Mouse (Mus musculus) kidney, postnatal 0 days (tissue): Measurements from ENCODE around the gene Pacrg. TPM values are rescaled to one million over a fixed set of nuclear protein-coding genes. Genes with fewer than 3 reads are reported as not detected.

Source experiments
- ATAC-seq: fragments of 200-750 bp; cut with Nextera tagmentation; replicated peaks from 2 replicates; pipeline ENCODE4 v1.8.0; 2017; ENCODE audit warnings: low read depth, moderate number of reproducible peaks, moderate TSS enrichment, moderate library complexity; ENCODE audit not compliant: low FRiP score
- DNase-seq: peaks from one replicate; pipeline ENCODE4 v3.0.0-alpha.2; 2016; ENCODE audit warnings: low spot score
- H3K27ac ChIP-seq: fragments of 300-500 bp; sonication (generic); 2 replicates; pipeline ENCODE4 v1.5.1; 2014; ENCODE audit warnings: mild to moderate bottlenecking
- H3K27me3 ChIP-seq: fragments of 300-500 bp; sonication (generic); 2 replicates; pipeline ENCODE4 v1.6.1; 2014; ENCODE audit warnings: low read length, mixed read lengths; ENCODE audit not compliant: insufficient read depth
- H3K36me3 ChIP-seq: fragments of 300-500 bp; sonication (generic); 2 replicates; pipeline ENCODE4 v1.6.1; 2014; ENCODE audit warnings: low read length, mixed read lengths; ENCODE audit not compliant: insufficient read depth
- H3K4me1 ChIP-seq: fragments of 300-500 bp; sonication (generic); replicated peaks from 2 replicates; pipeline ENCODE4 v1.6.1; 2014; ENCODE audit warnings: antibody characterized with exemption, low read length, mixed read lengths; ENCODE audit not compliant: insufficient read depth
- H3K4me2 ChIP-seq: fragments of 300-500 bp; sonication (generic); 2 replicates; pipeline ENCODE4 v1.6.1; 2014; ENCODE audit warnings: mild to moderate bottlenecking, low read length, moderate library complexity, mixed read lengths
- H3K4me3 ChIP-seq: fragments of 300-500 bp; sonication (generic); replicated peaks from 2 replicates; pipeline ENCODE4 v1.5.1; 2014; ENCODE audit warnings: low read depth, low read length
- H3K9ac ChIP-seq: fragments of 300-500 bp; sonication (generic); 2 replicates; pipeline ENCODE4 v1.6.1; 2014; ENCODE audit warnings: low read depth, low read length
- H3K9me3 ChIP-seq: fragments of 300-500 bp; sonication (generic); replicated peaks from 2 replicates; pipeline ENCODE4 v1.6.1; 2016; ENCODE audit warnings: low read length, inconsistent platforms, mixed read lengths
- CTCF ChIP-seq: IDR thresholded peaks from 2 replicates; pipeline ENCODE4 v1.5.1; 2016; ENCODE audit warnings: antibody characterized with exemption, low read depth, mild to moderate bottlenecking, moderate library complexity
- WGBS: fragments of 180-500 bp; shearing (Covaris S2); extraction: QIAGEN DNeasy Blood & Tissue Kit; methylation state at CpG from one replicate; pipeline ENCODE4 v1.1.7; 2014; 5-methylcytosine and 5-hydroxymethylcytosine counted together
- polyA plus RNA-seq: library from polyadenylated mRNA; unstranded; fragments of >200 nt; fragmentation: Nextera tagmentation; extraction: Ambion mirVana; gene quantifications from 2 replicates; pipeline ENCODE4 v1.2.1, GENCODE M21; 2015

Gene Pacrg
- polyA plus RNA-seq, 1 experiment from 2014 or later: 3.1 TPM

- Histone ChIP-seq H3K36me3 (no peaks in the 10 kb centered on the region), H3K9ac (no peak overlapping the region), H3K4me1 (no peaks in the 10 kb centered on the region), H3K4me2 (no peak overlapping the region), H3K9me3 (no peaks in the 10 kb centered on the region), H3K4me3 (no peak overlapping the region), H3K27ac (no peak overlapping the region), H3K27me3 (no peaks in the 10 kb centered on the region)
- DNase-seq (no peak), ATAC-seq (no peak)
- WGBS: 74% methylated on average over 4 of the region's 4 CpGs
- TF ChIP-seq CTCF: no peak
Measured at GRCm38 (mm10) chr17:10784401-10784920, 55.6 kb downstream of the Pacrg start.

- Histone ChIP-seq H3K4me2 (peak overlapping the region; percentile 13; the same call in 1 of the 2 replicates), H3K27me3 (no peaks in the 10 kb centered on the region), H3K9me3 (no peaks in the 10 kb centered on the region), H3K27ac (no peak overlapping the region), H3K4me3 (no peak overlapping the region), H3K4me1 (no peaks in the 10 kb centered on the region), H3K9ac (no peak overlapping the region), H3K36me3 (no peaks in the 10 kb centered on the region)
- 23% methylated on average over 10 of the region's 10 CpGs for WGBS
- DNase-seq: no peak
- ATAC-seq: no peak
- TF ChIP-seq CTCF: no peak
Measured at GRCm38 (mm10) chr17:10776503-10776902, 63.6 kb downstream of the Pacrg start.

GRCm38 (mm10) chr17:10774468-10774867 is 65.6 kb downstream of the Pacrg start:
- ATAC-seq: no peak
- H3K9me3 ChIP-seq: no peaks in the 10 kb centered on the region
- DNase-seq: no peak
- no peak overlapping the region for H3K4me2 ChIP-seq
- H3K27ac ChIP-seq: no peak overlapping the region
- no peaks in the 10 kb centered on the region for H3K36me3 ChIP-seq
- no peak overlapping the region for H3K9ac ChIP-seq
- 13% methylated on average over 1 of the region's 1 CpGs for WGBS
- H3K4me1 ChIP-seq: no peaks in the 10 kb centered on the region
- no peak for TF ChIP-seq CTCF
- no peak overlapping the region for H3K4me3 ChIP-seq
- no peaks in the 10 kb centered on the region for H3K27me3 ChIP-seq

- H3K4me2 ChIP-seq: no peak overlapping the region
- WGBS: 68% methylated on average over 3 of the region's 3 CpGs
- no peak for DNase-seq
- ATAC-seq: no peak
- no peak overlapping the region for H3K9ac ChIP-seq
- no peak for TF ChIP-seq CTCF
- no peak overlapping the region for H3K27ac ChIP-seq
- no peaks in the 10 kb centered on the region for H3K9me3 ChIP-seq
- no peaks in the 10 kb centered on the region for H3K36me3 ChIP-seq
- no peaks in the 10 kb centered on the region for H3K4me1 ChIP-seq
- no peaks in the 10 kb centered on the region for H3K27me3 ChIP-seq
- no peak overlapping the region for H3K4me3 ChIP-seq
Measured at GRCm38 (mm10) chr17:10772207-10772606, 67.9 kb downstream of the Pacrg start.

- no peak for ATAC-seq
- no peaks in the 10 kb centered on the region for H3K4me1 ChIP-seq
- DNase-seq: peak; percentile 50
- H3K27ac ChIP-seq: no peak overlapping the region
- H3K4me3 ChIP-seq: no peak overlapping the region
- H3K4me2 ChIP-seq: no peak overlapping the region
- H3K9me3 ChIP-seq: no peaks in the 10 kb centered on the region
- WGBS: 19% methylated on average over 6 of the region's 6 CpGs
- no peaks in the 10 kb centered on the region for H3K36me3 ChIP-seq
- H3K9ac ChIP-seq: no peak overlapping the region
- no peak for TF ChIP-seq CTCF
- no peaks in the 10 kb centered on the region for H3K27me3 ChIP-seq
Measured at GRCm38 (mm10) chr17:10769873-10770272, 70.2 kb downstream of the Pacrg start.

- no peaks in the 10 kb centered on the region for H3K36me3 ChIP-seq
- no peak overlapping the region for H3K4me2 ChIP-seq
- DNase-seq (peak; percentile 85), ATAC-seq (peak; percentile 80; the same call in 1 of the 2 replicates)
- no peak for TF ChIP-seq CTCF
- WGBS: 44% methylated on average over 10 of the region's 10 CpGs
- no peaks in the 10 kb centered on the region for H3K27me3 ChIP-seq
- no peaks in the 10 kb centered on the region for H3K9me3 ChIP-seq
- no peak overlapping the region for H3K9ac ChIP-seq
- H3K4me3 ChIP-seq: no peak overlapping the region
- no peak overlapping the region for H3K27ac ChIP-seq
- no peaks in the 10 kb centered on the region for H3K4me1 ChIP-seq
Measured at GRCm38 (mm10) chr17:10766735-10767406, 73.2 kb downstream of the Pacrg start.
